Mouse (Mus musculus) Patski (cell line): ENCODE measurements around the gene Ubxn10. TPM values are rescaled to one million over a fixed set of nuclear protein-coding genes. Genes with fewer than 3 reads are reported as not detected.

Source experiments
- ATAC-seq: fragments of 100-300 bp; one replicate; pipeline ENCODE4 v1.8.0; 2021
- CTCF ChIA-PET: fragments of 350-600 bp; sonication (Branson Sonifier 250); formaldehyde crosslinking; loops from one replicate; lab custom pipeline; 2022; ENCODE audit warnings: inconsistent platforms; lab: Charles Lee
- POLR2A ChIA-PET: fragments of 350-600 bp; sonication (Branson Sonifier 250); formaldehyde crosslinking; loops from one replicate; lab custom pipeline; 2022; ENCODE audit warnings: antibody characterized with exemption, inconsistent platforms; lab: Charles Lee
- DNase-seq: peaks from one replicate; pipeline ENCODE4 v3.0.0-alpha.2; 2011; ENCODE audit warnings: low read depth, low spot score
- H3K27me3 ChIP-seq: fragments of 371-371 bp; one replicate; pipeline ENCODE4 v1.5.1; 2021
- CTCF ChIP-seq: fragments of 100-300 bp; IDR thresholded peaks from one replicate; pipeline ENCODE4 v1.5.1; 2021
- in situ Hi-C: fragments of 300-500 bp; cut with MboI; formaldehyde crosslinking; loops from 3 replicates; pipeline ENCODE4 v1.11.1; 2018; ENCODE audit warnings: low pct_unique_long_range_greater_than_20kb, mixed read lengths
- polyA plus RNA-seq: library from polyadenylated mRNA; unstranded; gene quantifications from one replicate; pipeline ENCODE4 v1.2.3, GENCODE M21; 2021

Gene Ubxn10
- polyA plus RNA-seq, 1 experiment from 2014 or later: not detected

- CTCF ChIA-PET: interaction anchor here (1.2 kb wide), 1 partner anchor 12 kb away, joined by 3 read pairs; no protein-coding TSS in a partner anchor
- TF ChIP-seq CTCF: no peak
- in situ Hi-C loops: no loop called here
- H3K27me3 ChIP-seq: peaks cover 3% of the 10 kb centered on the region
- POLR2A ChIA-PET: no interaction called here
- no peak for DNase-seq
- ATAC-seq: no peak
Measured at GRCm38 (mm10) chr4:138712621-138713020, 24.3 kb downstream of the Ubxn10 start.

DNA sequence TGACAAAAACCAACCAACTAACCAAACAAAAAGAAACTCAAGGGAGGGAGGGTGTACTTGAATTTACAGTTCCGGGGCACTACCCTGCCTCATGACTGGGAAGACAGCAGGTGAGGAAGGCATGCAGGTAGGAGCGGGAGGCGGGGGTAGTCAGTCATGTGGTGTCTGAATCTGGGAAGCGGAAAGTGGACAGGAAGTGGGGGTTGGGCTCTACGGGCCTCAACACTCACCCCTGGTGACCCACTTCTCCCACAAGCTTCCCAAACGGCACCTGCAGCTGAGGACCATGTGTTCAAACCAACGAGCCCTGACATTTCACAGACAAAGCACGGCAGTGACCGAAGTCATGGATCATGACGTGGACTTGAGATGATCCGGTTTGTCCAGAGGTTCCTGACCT is 24.9 kb downstream of the Ubxn10 start:
- ChIA-PET CTCF (interaction anchor here (1.2 kb wide), 1 partner anchor 12 kb away, joined by 3 read pairs; no protein-coding TSS in a partner anchor), POLR2A (no interaction called here)
- no peak for TF ChIP-seq CTCF
- DNase-seq (no peak), ATAC-seq (no peak)
- in situ Hi-C loops: no loop called here
- peaks cover 3% of the 10 kb centered on the region for H3K27me3 ChIP-seq

DNA sequence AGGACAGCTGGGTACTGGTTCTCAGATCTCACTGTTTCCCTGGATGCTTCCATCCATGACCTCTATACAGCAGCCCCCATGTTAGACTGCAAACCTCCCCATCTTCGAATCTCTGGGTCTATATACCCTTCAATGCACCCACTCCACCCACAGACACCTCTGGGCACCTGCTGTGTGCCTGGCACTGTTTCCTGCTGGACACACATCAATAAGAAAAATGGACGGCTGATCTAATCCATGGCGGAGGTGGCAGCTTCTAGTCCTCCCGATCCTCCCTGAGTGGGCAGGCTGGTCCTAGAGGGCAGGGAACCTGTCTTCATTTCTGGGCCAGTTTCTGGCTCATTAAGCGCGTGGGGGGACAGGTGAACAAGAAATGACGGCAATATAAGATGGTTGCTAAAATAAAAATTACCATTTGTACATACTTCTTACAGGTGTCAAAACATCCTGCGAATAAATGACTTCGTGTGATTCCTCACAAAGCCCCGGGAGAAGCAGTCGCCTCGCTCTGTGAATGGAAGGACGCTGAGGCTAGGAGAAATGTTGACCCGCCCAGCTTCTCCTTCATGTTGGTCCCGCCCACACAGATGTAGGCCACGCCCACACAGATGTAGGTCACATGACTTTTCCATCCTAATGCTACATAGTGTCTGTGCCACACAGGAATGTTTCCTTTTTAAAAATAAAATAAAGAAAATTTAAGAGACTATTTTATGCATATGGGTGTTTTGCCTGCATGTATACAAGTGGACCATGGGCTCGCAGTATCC is 25.7 kb downstream of the Ubxn10 start:
- ChIA-PET POLR2A (interaction anchor here (0.6 to 0.7 kb wide), 2 partner anchors 265 to 271 kb away, joined by 3 read pairs; no protein-coding TSS in a partner anchor), CTCF (no interaction called here)
- peaks cover 3% of the 10 kb centered on the region for H3K27me3 ChIP-seq
- ATAC-seq (no peak), DNase-seq (no peak)
- in situ Hi-C loops: no loop called here
- no peak for TF ChIP-seq CTCF

GRCm38 (mm10) chr4:138710633-138711032 is 26.3 kb downstream of the Ubxn10 start:
- H3K27me3 ChIP-seq: peaks cover 3% of the 10 kb centered on the region
- ChIA-PET CTCF (no interaction called here), POLR2A (interaction anchor here (0.6 to 0.7 kb wide), 2 partner anchors 264 to 270 kb away, joined by 3 read pairs; no protein-coding TSS in a partner anchor)
- ATAC-seq (no peak), DNase-seq (no peak)
- no peak for TF ChIP-seq CTCF
- in situ Hi-C loops: no loop called here

DNA sequence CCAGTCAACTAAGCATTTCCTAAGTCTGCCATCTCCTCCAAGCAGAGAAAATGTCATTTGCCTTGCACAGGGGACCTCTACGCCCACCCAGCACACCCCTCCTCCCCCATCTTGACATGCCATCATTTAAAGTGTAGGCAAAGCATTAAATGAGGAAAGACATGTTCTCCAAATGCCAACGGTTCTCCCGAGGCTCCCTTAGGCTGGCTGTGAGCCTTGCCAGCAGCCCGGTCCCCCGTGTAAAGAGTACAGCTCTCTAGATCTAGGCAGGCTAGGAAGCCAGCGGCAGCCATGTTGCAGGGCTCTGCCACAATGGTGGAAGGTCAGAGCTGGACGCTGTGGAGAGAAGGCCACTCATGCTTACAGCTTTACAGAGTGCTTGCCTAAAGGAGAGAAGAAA is 27.0 kb downstream of the Ubxn10 start:
- POLR2A ChIA-PET: no interaction called here
- CTCF ChIA-PET: no interaction called here
- ATAC-seq (no peak), DNase-seq (no peak)
- peaks cover 3% of the 10 kb centered on the region for H3K27me3 ChIP-seq
- TF ChIP-seq CTCF: no peak
- in situ Hi-C loops: no loop called here

GRCm38 (mm10) chr4:138709246-138709645 is 27.7 kb downstream of the Ubxn10 start:
- no peak for ATAC-seq
- DNase-seq: no peak
- in situ Hi-C loops: no loop called here
- ChIA-PET POLR2A (no interaction called here), CTCF (interaction anchor here (1.3 to 2.3 kb wide), 2 partner anchors 10 to 144 kb away, joined by 6 to 7 read pairs; no protein-coding TSS in a partner anchor)
- peaks cover 3% of the 10 kb centered on the region for H3K27me3 ChIP-seq
- no peak for TF ChIP-seq CTCF

DNA sequence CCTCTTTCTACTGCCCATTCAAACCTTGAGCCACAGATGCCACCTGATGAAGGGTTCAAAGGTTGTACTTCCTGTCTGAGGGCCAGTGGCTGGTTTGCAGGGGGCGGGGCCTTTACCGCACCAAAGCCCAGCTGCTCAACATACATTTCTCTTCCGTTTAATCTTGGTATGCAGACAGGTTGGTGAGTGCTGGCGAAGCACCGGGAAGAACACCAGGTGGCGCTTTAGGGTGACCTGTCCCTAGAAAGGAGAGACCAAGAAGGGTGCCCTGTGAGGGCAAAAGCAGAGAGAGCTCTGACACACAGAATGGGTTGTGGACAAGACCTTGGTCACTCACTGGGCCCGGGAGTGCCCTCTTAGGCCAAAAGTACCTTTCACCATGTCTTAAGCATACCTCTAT is 28.3 kb downstream of the Ubxn10 start:
- TF ChIP-seq CTCF: peak; percentile 80
- CTCF ChIA-PET: interaction anchor here (1.2 to 2.3 kb wide), 3 partner anchors 11 to 159 kb away, joined by 3 to 7 read pairs (median 6); no protein-coding TSS in a partner anchor
- POLR2A ChIA-PET: no interaction called here
- in situ Hi-C loops: no loop called here
- no peak for DNase-seq
- no peak for ATAC-seq
- peaks cover 3% of the 10 kb centered on the region for H3K27me3 ChIP-seq

DNA sequence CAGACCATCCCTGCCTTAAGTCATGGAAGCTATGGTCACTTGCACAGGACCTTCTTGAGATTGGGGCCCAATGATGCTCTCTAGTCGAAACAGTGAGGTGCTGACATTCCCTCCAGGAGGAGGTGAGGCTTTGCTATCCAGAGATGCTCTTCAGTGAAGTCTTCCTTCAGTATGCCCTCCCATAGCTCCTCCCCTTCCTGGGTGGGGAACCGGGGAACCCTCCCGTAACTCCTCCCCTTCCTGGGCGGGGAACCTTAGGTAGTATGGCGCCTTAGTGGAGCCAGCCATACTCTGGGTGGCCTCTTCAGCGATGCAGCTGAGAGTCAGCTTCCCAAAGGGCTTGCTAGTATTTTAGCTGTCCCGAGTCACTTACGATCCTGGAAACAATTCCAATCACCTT is 30.3 kb downstream of the Ubxn10 start:
- peaks cover 3% of the 10 kb centered on the region for H3K27me3 ChIP-seq
- no peak for TF ChIP-seq CTCF
- ChIA-PET POLR2A (no interaction called here), CTCF (interaction anchor here (1.2 to 1.9 kb wide), 2 partner anchors 145 to 259 kb away, joined by 4 to 5 read pairs; no protein-coding TSS in a partner anchor)
- DNase-seq (no peak), ATAC-seq (no peak)
- in situ Hi-C loops: no loop called here

- ATAC-seq: no peak
- DNase-seq: no peak
- CTCF ChIA-PET: no interaction called here
- in situ Hi-C loops: loop anchor here (5.0 kb wide), 1 partner anchor 257 kb away; no protein-coding TSS in a partner anchor
- POLR2A ChIA-PET: no interaction called here
- no peak for TF ChIP-seq CTCF
- no peaks in the 10 kb centered on the region for H3K27me3 ChIP-seq
Measured at GRCm38 (mm10) chr4:138704169-138704568, 32.8 kb downstream of the Ubxn10 start.

DNA sequence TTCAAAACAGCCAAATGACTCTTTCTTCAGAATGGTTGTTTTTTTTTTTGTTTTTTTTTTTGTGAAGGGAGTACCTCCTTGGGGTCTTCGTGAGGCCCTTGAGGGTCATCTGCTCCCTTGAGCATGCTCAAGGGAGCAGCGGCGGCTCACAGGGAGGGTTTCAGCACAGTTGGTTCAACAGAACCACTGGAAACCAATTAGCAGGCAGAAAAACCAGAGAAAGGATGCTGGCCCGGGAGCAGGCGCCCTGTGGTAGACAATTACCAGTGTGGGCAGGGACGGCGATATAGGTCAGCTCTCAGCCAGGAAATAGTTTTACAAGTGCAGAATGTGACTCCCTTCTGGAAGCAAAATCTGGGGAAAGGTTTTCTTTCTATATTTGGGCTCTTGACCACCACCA is 33.4 kb downstream of the Ubxn10 start:
- no peaks in the 10 kb centered on the region for H3K27me3 ChIP-seq
- in situ Hi-C loops: loop anchor here (5.0 kb wide), 1 partner anchor 256 kb away; no protein-coding TSS in a partner anchor
- ChIA-PET CTCF (no interaction called here), POLR2A (interaction anchor here (0.7 kb wide), 1 partner anchor 149 kb away, joined by 3 read pairs; no protein-coding TSS in a partner anchor)
- no peak for ATAC-seq
- no peak for TF ChIP-seq CTCF
- DNase-seq: no peak

DNA sequence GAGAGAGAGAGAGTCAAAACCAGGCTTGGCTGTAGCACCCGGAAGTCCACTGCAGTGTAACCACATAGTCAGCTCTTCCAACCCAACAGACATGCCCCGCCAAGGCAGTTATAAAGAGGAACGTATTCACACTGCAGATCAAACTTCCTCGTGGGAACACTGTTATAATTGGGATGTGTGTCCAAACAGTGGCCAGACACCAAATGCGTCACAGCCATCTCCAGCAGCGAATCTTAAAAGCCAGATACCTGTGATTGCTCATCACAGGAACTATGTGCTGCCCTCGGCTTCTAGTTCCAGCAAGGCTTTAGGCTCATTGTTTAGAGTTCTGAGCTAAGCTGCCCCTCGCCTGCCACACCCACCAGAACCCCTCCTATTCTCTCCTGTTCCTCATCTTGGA is 34.4 kb downstream of the Ubxn10 start:
- ChIA-PET CTCF (interaction anchor here (1.0 kb wide), 1 partner anchor 255 kb away, joined by 3 read pairs; no protein-coding TSS in a partner anchor), POLR2A (no interaction called here)
- DNase-seq: no peak
- in situ Hi-C loops: loop anchor here (5.0 kb wide), 1 partner anchor 255 kb away; no protein-coding TSS in a partner anchor
- H3K27me3 ChIP-seq: no peaks in the 10 kb centered on the region
- no peak for ATAC-seq
- TF ChIP-seq CTCF: no peak
